8 mouse cellular contexts compared by ENCODE assay signal in genomic region chr4:126468925-126469324, GRCm38 (mm10). TPM values are rescaled to one million over a fixed set of nuclear protein-coding genes. Genes with fewer than 3 reads are reported as not detected.
DNase-seq lines count a peak whose midpoint lies in the region; ATAC-seq and TF ChIP-seq lines count a peak whose summit lies in the region.

No protein-coding gene starts in this region.

- no peak overlapping the region; the same call in 1 of the 2 replicates for H3K9ac ChIP-seq in heart, postnatal 0 days (replicated peaks; ENCODE audit: low read depth, low read length)
- H3K9ac ChIP-seq in hindbrain, embryonic 12.5 days: peak overlapping the region; percentile 98
- peak overlapping the region; percentile 97; the same call in 1 of the 2 replicates for H3K9ac ChIP-seq in midbrain, embryonic 14.5 days (replicated peaks; ENCODE audit: low read length)

- ATAC-seq in heart, postnatal 0 days (ENCODE audit: insufficient read depth, low read depth): peak; percentile 22; the same call in 1 of the 2 replicates
- 0 out of 2 replicates have a peak, but pooled peaks have one; percentile 41 for ATAC-seq in hindbrain, embryonic 12.5 days (ENCODE audit: low FRiP score)
- no peak for ATAC-seq in midbrain, embryonic 14.5 days (ENCODE audit: low FRiP score, low TSS enrichment)

- no peak for DNase-seq in heart, postnatal 0 days (ENCODE audit: low spot score)
- no peak for DNase-seq in heart, adult 11 months
- no peak for DNase-seq in midbrain, embryonic 14.5 days
- no peak for DNase-seq in layer of hippocampus, postnatal 36 days
- DNase-seq in embryo, embryonic 9.5 days (ENCODE audit: extremely low spot score): no peak
- no peak for DNase-seq in urinary bladder, postnatal 36 days (ENCODE audit: low spot score in 2 of 2)

- no peaks in the 10 kb centered on the region for H3K9me3 ChIP-seq in heart, postnatal 0 days (replicated peaks; ENCODE audit: control insufficient read depth, low read length)
- H3K9me3 ChIP-seq in hindbrain, embryonic 12.5 days (replicated peaks): no peaks in the 10 kb centered on the region
- H3K9me3 ChIP-seq in midbrain, embryonic 14.5 days (ENCODE audit: control insufficient read depth, low read length): no peaks in the 10 kb centered on the region

- no peak for TF ChIP-seq EP300 in heart, postnatal 0 days (IDR thresholded peaks at IDR 0.05; ENCODE audit: low read depth)

- H3K4me2 ChIP-seq in heart, postnatal 0 days (ENCODE audit: low read depth, low read length): peak overlapping the region; percentile 90
- peak overlapping the region; percentile 62 for H3K4me2 ChIP-seq in hindbrain, embryonic 12.5 days (replicated peaks)
- H3K4me2 ChIP-seq in midbrain, embryonic 14.5 days (ENCODE audit: low read length): peak overlapping the region; percentile 60

- no peak for TF ChIP-seq CTCF in heart, postnatal 0 days (IDR thresholded peaks at IDR 0.05; ENCODE audit: low read depth)
- TF ChIP-seq CTCF in bone marrow macrophage, adult 2 months (IDR thresholded peaks at IDR 0.05; ENCODE audit: low read depth, low read length): no peak

- peak overlapping the region; percentile 75 for H3K4me3 ChIP-seq in heart, postnatal 0 days (ENCODE audit: low read depth, low read length)
- peak overlapping the region; percentile 42 for H3K4me3 ChIP-seq in bone marrow macrophage, adult 2 months (ENCODE audit: insufficient read depth, low read length)
- H3K4me3 ChIP-seq in hindbrain, embryonic 12.5 days: peak overlapping the region; percentile 91
- peak overlapping the region; percentile 94 for H3K4me3 ChIP-seq in midbrain, embryonic 14.5 days (replicated peaks; ENCODE audit: low read depth, low read length)

- WGBS in heart, postnatal 0 days: 6% methylated on average over 8 of the region's 8 CpGs
- WGBS in hindbrain, embryonic 12.5 days: 10% methylated on average over 8 of the region's 8 CpGs
- 7% methylated on average over 8 of the region's 8 CpGs for WGBS in midbrain, embryonic 14.5 days

- peaks cover 8% of the 10 kb centered on the region; the same call in 1 of the 2 replicates for H3K4me1 ChIP-seq in heart, postnatal 0 days (ENCODE audit: control insufficient read depth, insufficient read depth)
- peaks cover 28% of the 10 kb centered on the region for H3K4me1 ChIP-seq in bone marrow macrophage, adult 2 months (ENCODE audit: control insufficient read depth, insufficient read depth, low read length)
- peaks cover 36% of the 10 kb centered on the region for H3K4me1 ChIP-seq in hindbrain, embryonic 12.5 days
- H3K4me1 ChIP-seq in midbrain, embryonic 14.5 days (ENCODE audit: control insufficient read depth, insufficient read depth, low read length): peaks cover 36% of the 10 kb centered on the region

- no peak overlapping the region for H3K27ac ChIP-seq in heart, postnatal 0 days (ENCODE audit: low read depth)
- no peak overlapping the region for H3K27ac ChIP-seq in bone marrow macrophage, adult 2 months (ENCODE audit: insufficient read depth, low read depth, low read length)
- peak overlapping the region; percentile 99 for H3K27ac ChIP-seq in hindbrain, embryonic 12.5 days
- peak overlapping the region; percentile 98 for H3K27ac ChIP-seq in midbrain, embryonic 14.5 days (replicated peaks; ENCODE audit: low read depth, low read length)

- no peaks in the 10 kb centered on the region for H3K36me3 ChIP-seq in heart, postnatal 0 days (replicated peaks; ENCODE audit: control insufficient read depth, insufficient read depth, low read length)
- no peaks in the 10 kb centered on the region for H3K36me3 ChIP-seq in hindbrain, embryonic 12.5 days
- H3K36me3 ChIP-seq in midbrain, embryonic 14.5 days (ENCODE audit: control insufficient read depth, insufficient read depth, low read length): no peaks in the 10 kb centered on the region

- no peak for TF ChIP-seq POLR2A in bone marrow macrophage, adult 2 months (IDR thresholded peaks at IDR 0.05; ENCODE audit: borderline replicate concordance, low read depth, low read length)

- H3K27me3 ChIP-seq in heart, postnatal 0 days (ENCODE audit: control insufficient read depth, insufficient read depth, low read length): no peaks in the 10 kb centered on the region
- no peaks in the 10 kb centered on the region for H3K27me3 ChIP-seq in hindbrain, embryonic 12.5 days
- H3K27me3 ChIP-seq in midbrain, embryonic 14.5 days (ENCODE audit: control insufficient read depth, insufficient read depth, low read length): no peaks in the 10 kb centered on the region

RNA-seq across cellular contexts. Expression of gene Ago1, which starts 0.5 kb away (rescaled TPM):
- total RNA-seq in heart, postnatal 0 days (2014; rRNA removed; ENCODE audit: low replicate concordance): 9.9 and 22.3 TPM in 2 replicates
- polyA plus RNA-seq in heart, postnatal 0 days (2015; fragmentation: Nextera tagmentation; extraction: Ambion mirVana): 1.4 and 1.6 TPM in 2 replicates
- polyA plus RNA-seq in bone marrow macrophage, adult 2 months (2012; ENCODE audit: insufficient read depth, insufficient read length, missing spikeins): 27.3 and 29.1 TPM in 2 replicates
- 15.8 and 20.5 TPM in 2 replicates for polyA plus RNA-seq in hindbrain, embryonic 12.5 days (2016; fragmentation: Nextera tagmentation; extraction: Ambion mirVana)
- polyA plus RNA-seq in midbrain, embryonic 14.5 days (2014; fragmentation: Nextera tagmentation; extraction: Ambion mirVana): 21.7 and 22.4 TPM in 2 replicates
- 10 to 100 TPM; 60.0 to 60.5 TPM for total RNA-seq in layer of hippocampus, postnatal 36 days (2021)

RNA-seq across cellular contexts. Expression of gene Ago3, which starts 39.6 kb away (rescaled TPM):
- 3.3 and 35.2 TPM in 2 replicates for total RNA-seq in heart, postnatal 0 days (2014; rRNA removed; ENCODE audit: low replicate concordance)
- polyA plus RNA-seq in heart, postnatal 0 days (2015; fragmentation: Nextera tagmentation; extraction: Ambion mirVana): 7.3 and 8.3 TPM in 2 replicates
- polyA plus RNA-seq in bone marrow macrophage, adult 2 months (2012; ENCODE audit: insufficient read depth, insufficient read length, missing spikeins): 21.9 and 24.4 TPM in 2 replicates
- polyA plus RNA-seq in hindbrain, embryonic 12.5 days (2016; fragmentation: Nextera tagmentation; extraction: Ambion mirVana): 21.6 and 22.2 TPM in 2 replicates
- 14.8 and 18.2 TPM in 2 replicates for polyA plus RNA-seq in midbrain, embryonic 14.5 days (2014; fragmentation: Nextera tagmentation; extraction: Ambion mirVana)
- 10 to 100 TPM; 37.5 to 45.4 TPM for total RNA-seq in layer of hippocampus, postnatal 36 days (2021)

Comparison
In these comparisons a context has a peak if more than half of its experiments do, and no peak if none do; other contexts are left out.
1. H3K27ac ChIP-seq: peak in hindbrain, embryonic 12.5 days (single experiment) and midbrain, embryonic 14.5 days (single experiment); none in heart, postnatal 0 days (single experiment) and bone marrow macrophage, adult 2 months (single experiment).
2. H3K4me3 ChIP-seq: peak in every context shown above with its lines; median percentile 94 in midbrain, embryonic 14.5 days; 91 in hindbrain, embryonic 12.5 days; 75 in heart, postnatal 0 days; 42 in bone marrow macrophage, adult 2 months.
3. Peak in every context shown above with its lines, with median percentiles within 50 percentile points of each other: H3K4me2 ChIP-seq.